Mouse (Mus musculus): ENCODE results near the gene Lsamp. TPM values are rescaled to one million over a fixed set of nuclear protein-coding genes. Genes with fewer than 3 reads are reported as not detected.

Gene Lsamp
- total and polyA plus RNA-seq, 2 experiments from 2014 or later: 122 to 157 TPM

GRCm38 (mm10) chr16:40878301-40878700 is 894.1 kb downstream of the Lsamp start:
- TF ChIP-seq CTCF (IDR thresholded peaks at IDR 0.05; ENCODE audit: low read depth): no peak
- Histone ChIP-seq H3K27ac (no peak overlapping the region), H3K4me2 (ENCODE audit: low read depth, low read length) (no peak overlapping the region), H3K36me3 (ENCODE audit: insufficient read depth, low read length) (no peaks in the 10 kb centered on the region), H3K4me3 (ENCODE audit: low read length) (no peak overlapping the region), H3K27me3 (ENCODE audit: insufficient read depth, low read length) (no peaks in the 10 kb centered on the region), H3K4me1 (ENCODE audit: insufficient read depth, low read length) (no peaks in the 10 kb centered on the region), H3K9me3 (ENCODE audit: low read length) (no peaks in the 10 kb centered on the region), H3K9ac (replicated peaks; ENCODE audit: low read length) (no peak overlapping the region)
- ATAC-seq (no peak), DNase-seq (ENCODE audit: low spot score) (peak; percentile 40)
- WGBS: 51% methylated on average over 4 of the region's 4 CpGs

- no peak for TF ChIP-seq CTCF (IDR thresholded peaks at IDR 0.05; ENCODE audit: low read depth)
- 68% methylated on average over 5 of the region's 5 CpGs for WGBS
These were observed 897.8 kb downstream of the Lsamp start for GRCm38 (mm10) chr16:40881942-40882341.

DNA sequence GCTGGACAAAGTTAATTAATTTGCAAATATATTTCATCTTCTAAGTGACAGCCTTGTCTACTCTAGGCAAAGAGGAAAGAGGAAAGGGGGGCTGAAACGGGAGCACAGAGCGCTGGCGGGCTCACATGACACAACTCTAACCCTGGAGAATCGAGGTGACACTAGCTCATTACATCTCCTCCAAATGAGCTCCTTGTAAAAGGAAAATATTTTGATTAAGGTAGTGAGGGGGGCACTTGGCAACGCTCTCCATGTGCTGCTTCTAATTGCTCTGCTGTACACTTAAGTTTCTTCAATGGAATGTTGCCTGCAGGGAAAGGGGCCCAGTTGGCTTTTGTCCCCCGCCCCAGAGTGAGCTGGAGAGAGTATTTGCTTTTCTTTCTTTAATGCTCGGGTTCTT is 907.2 kb downstream of the Lsamp start:
- no peak for TF ChIP-seq CTCF (IDR thresholded peaks at IDR 0.05; ENCODE audit: low read depth)
- H3K9me3 ChIP-seq (ENCODE audit: low read length): no peaks in the 10 kb centered on the region
- no peak overlapping the region for H3K27ac ChIP-seq
- DNase-seq (ENCODE audit: low spot score) (peak; percentile 25), ATAC-seq (0 out of 2 replicates have a peak, but pooled peaks have one; percentile 51)
- H3K36me3 ChIP-seq (ENCODE audit: insufficient read depth, low read length): no peaks in the 10 kb centered on the region
- no peaks in the 10 kb centered on the region for H3K27me3 ChIP-seq (ENCODE audit: insufficient read depth, low read length)
- no peak overlapping the region for H3K4me2 ChIP-seq (ENCODE audit: low read depth, low read length)
- H3K9ac ChIP-seq (replicated peaks; ENCODE audit: low read length): no peak overlapping the region
- 19% methylated on average over 7 of the region's 7 CpGs for WGBS
- no peaks in the 10 kb centered on the region for H3K4me1 ChIP-seq (ENCODE audit: insufficient read depth, low read length)
- no peak overlapping the region for H3K4me3 ChIP-seq (ENCODE audit: low read length)

More at GRCm38 (mm10) chr16:40881942-40882341, 897.8 kb downstream of the Lsamp start:
- H3K36me3 ChIP-seq (ENCODE audit: insufficient read depth, low read length): no peaks in the 10 kb centered on the region
- no peak overlapping the region for H3K4me2 ChIP-seq (ENCODE audit: low read depth, low read length)
- no peak overlapping the region for H3K27ac ChIP-seq
- H3K27me3 ChIP-seq (ENCODE audit: insufficient read depth, low read length): no peaks in the 10 kb centered on the region
- no peak overlapping the region for H3K4me3 ChIP-seq (ENCODE audit: low read length)
- no peak for ATAC-seq
- no peaks in the 10 kb centered on the region for H3K9me3 ChIP-seq (ENCODE audit: low read length)
- no peak overlapping the region for H3K9ac ChIP-seq (replicated peaks; ENCODE audit: low read length)
- H3K4me1 ChIP-seq (ENCODE audit: insufficient read depth, low read length): no peaks in the 10 kb centered on the region
- no peak for DNase-seq (ENCODE audit: low spot score)

DNA sequence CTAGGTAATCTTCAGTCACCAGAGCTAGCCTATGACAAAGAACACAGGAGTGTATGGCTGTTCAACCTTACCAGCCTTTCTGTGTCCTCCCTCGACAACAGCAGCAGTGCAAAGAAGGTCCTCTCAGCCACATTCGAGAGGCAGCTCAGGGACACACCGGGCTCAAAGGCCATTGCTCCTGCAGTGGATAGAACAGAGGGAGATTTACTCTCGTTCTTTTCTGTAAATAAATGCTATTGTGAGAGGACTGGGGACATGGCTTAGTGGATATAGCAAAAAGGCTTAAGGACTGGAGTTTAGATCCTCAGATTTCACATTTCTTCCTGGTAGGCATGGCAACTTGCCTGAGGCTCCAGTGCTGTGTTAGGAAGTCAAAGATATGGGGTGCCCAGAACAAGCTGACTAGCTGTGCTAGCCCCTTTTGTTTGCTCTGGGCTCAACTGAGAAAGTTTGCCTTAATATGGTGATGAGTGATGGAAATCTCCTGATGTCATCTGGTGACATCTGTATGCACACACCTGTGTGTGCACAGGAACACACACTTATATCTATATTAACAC is 913.7 kb downstream of the Lsamp start:
- Histone ChIP-seq H3K4me1 (ENCODE audit: insufficient read depth, low read length) (no peaks in the 10 kb centered on the region), H3K27me3 (ENCODE audit: insufficient read depth, low read length) (no peaks in the 10 kb centered on the region), H3K9me3 (ENCODE audit: low read length) (no peaks in the 10 kb centered on the region), H3K4me2 (ENCODE audit: low read depth, low read length) (no peak overlapping the region), H3K27ac (no peak overlapping the region), H3K4me3 (ENCODE audit: low read length) (no peak overlapping the region), H3K36me3 (ENCODE audit: insufficient read depth, low read length) (no peaks in the 10 kb centered on the region), H3K9ac (replicated peaks; ENCODE audit: low read length) (no peak overlapping the region)
- no peak for ATAC-seq
- WGBS: 48% methylated on average over 4 of the region's 4 CpGs
- DNase-seq (ENCODE audit: low spot score): no peak
- no peak for TF ChIP-seq CTCF (IDR thresholded peaks at IDR 0.05; ENCODE audit: low read depth)

DNA sequence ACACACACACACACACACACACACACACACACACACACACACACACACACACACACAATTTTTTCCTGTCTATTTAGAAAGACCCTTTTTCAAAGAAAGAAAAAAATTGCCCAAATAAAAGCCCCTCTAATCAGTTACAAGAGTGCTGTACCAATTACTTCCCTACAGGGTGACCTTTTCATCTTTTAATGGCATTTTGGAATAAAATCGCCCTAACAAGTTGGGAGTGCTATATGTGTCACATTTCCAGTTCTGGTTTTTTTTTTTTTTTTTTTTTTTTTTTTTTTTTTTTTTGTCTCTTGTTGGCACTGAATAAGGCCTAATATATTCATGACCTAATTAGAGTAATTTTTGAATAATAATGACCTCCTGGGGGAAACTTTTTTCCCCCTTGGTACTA is 923.7 kb downstream of the Lsamp start:
- Histone ChIP-seq H3K27ac (no peak overlapping the region), H3K36me3 (ENCODE audit: insufficient read depth, low read length) (no peaks in the 10 kb centered on the region), H3K4me1 (ENCODE audit: insufficient read depth, low read length) (no peaks in the 10 kb centered on the region), H3K9me3 (ENCODE audit: low read length) (no peaks in the 10 kb centered on the region), H3K9ac (replicated peaks; ENCODE audit: low read length) (no peak overlapping the region), H3K4me2 (ENCODE audit: low read depth, low read length) (no peak overlapping the region), H3K27me3 (ENCODE audit: insufficient read depth, low read length) (no peaks in the 10 kb centered on the region), H3K4me3 (ENCODE audit: low read length) (no peak overlapping the region)
- TF ChIP-seq CTCF (IDR thresholded peaks at IDR 0.05; ENCODE audit: low read depth): no peak
- ATAC-seq (no peak), DNase-seq (ENCODE audit: low spot score) (no peak)
- 43% methylated on average over 1 of the region's 1 CpGs for WGBS

DNA sequence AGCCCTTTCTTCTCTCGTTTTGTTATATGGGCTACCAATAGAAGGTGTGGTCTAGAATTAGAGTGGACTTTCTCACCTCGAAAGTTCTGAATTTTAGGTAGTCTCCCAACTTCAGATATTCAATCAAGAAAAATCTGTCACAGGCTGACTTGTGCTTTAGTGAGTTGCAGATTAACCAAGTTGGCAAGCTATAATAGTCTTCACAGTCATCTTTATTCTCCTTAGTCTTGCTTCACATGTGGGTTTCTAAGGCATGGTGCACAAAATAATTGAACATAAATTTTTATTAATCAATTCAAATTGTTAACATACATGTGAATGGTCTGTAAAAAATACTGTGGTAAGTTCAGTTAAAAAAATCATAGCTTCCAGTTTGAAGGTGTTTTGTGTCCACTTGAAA is 930.0 kb downstream of the Lsamp start:
- H3K4me3 ChIP-seq (ENCODE audit: low read length): no peak overlapping the region
- no peak overlapping the region for H3K9ac ChIP-seq (replicated peaks; ENCODE audit: low read length)
- 85% methylated on average over 2 of the region's 2 CpGs for WGBS
- no peak overlapping the region for H3K4me2 ChIP-seq (ENCODE audit: low read depth, low read length)
- no peaks in the 10 kb centered on the region for H3K27me3 ChIP-seq (ENCODE audit: insufficient read depth, low read length)
- H3K27ac ChIP-seq: no peak overlapping the region
- DNase-seq (ENCODE audit: low spot score): no peak
- ATAC-seq: no peak
- no peaks in the 10 kb centered on the region for H3K36me3 ChIP-seq (ENCODE audit: insufficient read depth, low read length)
- no peaks in the 10 kb centered on the region for H3K9me3 ChIP-seq (ENCODE audit: low read length)
- no peaks in the 10 kb centered on the region for H3K4me1 ChIP-seq (ENCODE audit: insufficient read depth, low read length)
- no peak for TF ChIP-seq CTCF (IDR thresholded peaks at IDR 0.05; ENCODE audit: low read depth)

GRCm38 (mm10) chr16:40930596-40930995 is 946.4 kb downstream of the Lsamp start:
- H3K9me3 ChIP-seq (ENCODE audit: low read length): no peaks in the 10 kb centered on the region
- whole genome bisulfite sequencing: 93% methylated on average over 4 of the region's 4 CpGs

More at GRCm38 (mm10) chr16:40930596-40930995, 946.4 kb downstream of the Lsamp start:
- no peaks in the 10 kb centered on the region for H3K36me3 ChIP-seq (ENCODE audit: insufficient read depth, low read length)
- no peak overlapping the region for H3K4me3 ChIP-seq (ENCODE audit: low read length)
- no peak overlapping the region for H3K4me2 ChIP-seq (ENCODE audit: low read depth, low read length)
- no peaks in the 10 kb centered on the region for H3K27me3 ChIP-seq (ENCODE audit: insufficient read depth, low read length)
- no peak for DNase-seq (ENCODE audit: low spot score)
- no peaks in the 10 kb centered on the region for H3K4me1 ChIP-seq (ENCODE audit: insufficient read depth, low read length)
- TF ChIP-seq CTCF (IDR thresholded peaks at IDR 0.05; ENCODE audit: low read depth): no peak
- H3K9ac ChIP-seq (replicated peaks; ENCODE audit: low read length): no peak overlapping the region
- no peak for ATAC-seq
- H3K27ac ChIP-seq: no peak overlapping the region
